Mouse (Mus musculus) embryonic fibroblast, embryonic 13.5 days (primary cell): Measurements from ENCODE around the gene Hilpda.

ENCODE experiments used
- CTCF ChIP-seq: IDR thresholded peaks from 2 replicates; pipeline ENCODE4 v1.5.1; 2011; ENCODE audit warnings: mild to moderate bottlenecking, control low read depth, low read length, moderate library complexity, borderline replicate concordance; ENCODE audit not compliant: insufficient read depth
- POLR2A ChIP-seq: IDR thresholded peaks from 2 replicates; pipeline ENCODE4 v1.6.1; 2011; ENCODE audit warnings: low read depth, mild to moderate bottlenecking, control low read depth, low read length, moderate library complexity

DNA sequence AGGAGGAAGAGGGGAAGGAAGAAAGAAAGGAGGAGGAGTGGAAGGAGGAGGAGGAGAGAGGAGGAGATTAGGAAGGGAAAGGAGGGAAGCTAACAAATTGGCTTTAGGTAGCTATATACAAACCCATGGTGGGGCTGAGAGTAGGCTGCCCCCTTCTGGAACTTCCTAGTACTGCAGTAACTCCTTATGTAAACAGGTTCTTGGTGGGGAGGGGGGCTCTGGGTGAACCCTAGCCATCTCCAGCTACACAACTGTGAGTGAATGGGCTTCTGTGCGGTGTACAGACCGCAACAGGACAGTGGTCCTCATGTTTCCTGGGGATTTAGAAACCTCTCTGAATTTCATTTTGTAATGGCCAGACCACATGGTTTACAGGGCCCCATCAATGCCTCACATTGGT is 31.5 kb upstream of the Hilpda start:
- TF ChIP-seq CTCF (no peak), POLR2A (no peak)
